In the genomic region with DNA sequence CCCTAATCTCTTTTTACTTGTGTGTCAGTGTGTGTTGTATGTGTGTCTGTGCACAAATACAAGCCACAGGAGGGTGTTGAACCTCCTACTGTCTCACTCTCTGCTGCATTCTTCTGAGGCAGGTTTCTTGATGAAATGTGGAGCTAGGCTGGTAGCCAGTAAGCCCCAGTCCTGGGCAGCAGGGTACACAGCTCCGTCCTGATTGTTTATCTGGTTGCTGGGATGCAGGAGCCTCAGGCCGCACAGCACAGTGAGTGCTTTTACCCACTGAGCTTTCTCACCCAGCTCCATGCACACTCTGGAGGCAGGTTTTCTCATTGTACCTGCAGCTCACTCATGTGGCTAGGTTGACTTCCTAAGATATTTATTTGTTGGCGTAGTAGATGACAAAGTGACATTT, we compare ENCODE assay signal across 25 mouse cellular contexts. TPM values are rescaled to one million over a fixed set of nuclear protein-coding genes. Genes with fewer than 3 reads are reported as not detected.
DNase-seq lines count a peak whose midpoint lies in the region; ATAC-seq and TF ChIP-seq lines count a peak whose summit lies in the region.
"Had no signal": no experiment of that assay in that cellular context is flagged by ENCODE, and none has a peak within 500 bp of the region (broad histone marks: within the 10 kb centered on the region; RNA-seq: fewer than 3 reads in every experiment).

No protein-coding gene starts in this region.

- TF ChIP-seq CTCF in heart, adult 2 months (IDR thresholded peaks at IDR 0.05) = no peak
- no peak for TF ChIP-seq CTCF in hindbrain, postnatal 0 days (IDR thresholded peaks at IDR 0.05; ENCODE audit: low read depth)

- TF ChIP-seq EP300 in heart, adult 2 months (IDR thresholded peaks at IDR 0.05; ENCODE audit: insufficient read depth, low read depth, low read length) = no peak

- H3K9me3 ChIP-seq in hindbrain, embryonic 16.5 days (ENCODE audit: control insufficient read depth, low read length) = no peaks in the 10 kb centered on the region
- no peaks in the 10 kb centered on the region for H3K9me3 ChIP-seq in hindbrain, postnatal 0 days (ENCODE audit: low read length)
- no peaks in the 10 kb centered on the region for H3K9me3 ChIP-seq in liver, embryonic 12.5 days (replicated peaks)
- H3K9me3 ChIP-seq in liver, embryonic 11.5 days (ENCODE audit: control insufficient read depth, low read length) = no peaks in the 10 kb centered on the region
- H3K9me3 ChIP-seq in midbrain, embryonic 16.5 days (replicated peaks; ENCODE audit: control insufficient read depth, low read length, poor library complexity, severe bottlenecking) = no peaks in the 10 kb centered on the region
- H3K9me3 ChIP-seq in midbrain, embryonic 13.5 days = no peaks in the 10 kb centered on the region
- H3K9me3 ChIP-seq: embryonic facial prominence, embryonic 10.5 days; embryonic facial prominence, embryonic 12.5 days; forebrain, embryonic 13.5 days; G1E had no signal

- no peaks in the 10 kb centered on the region for H3K4me1 ChIP-seq in heart, adult 2 months (ENCODE audit: control insufficient read depth, insufficient read depth, low read length)
- no peaks in the 10 kb centered on the region for H3K4me1 ChIP-seq in hindbrain, embryonic 16.5 days (ENCODE audit: control insufficient read depth, insufficient read depth, low read depth, low read length)
- no peaks in the 10 kb centered on the region for H3K4me1 ChIP-seq in hindbrain, postnatal 0 days (ENCODE audit: insufficient read depth, low read length)
- H3K4me1 ChIP-seq in liver, embryonic 12.5 days = 0 out of 2 replicates have a peak, but pooled peaks cover 4% of the 10 kb centered on the region
- H3K4me1 ChIP-seq in liver, embryonic 11.5 days (replicated peaks; ENCODE audit: control insufficient read depth, insufficient read depth, low read length) = no peaks in the 10 kb centered on the region
- H3K4me1 ChIP-seq in midbrain, embryonic 16.5 days (ENCODE audit: control insufficient read depth, insufficient read depth, low read length) = no peaks in the 10 kb centered on the region
- H3K4me1 ChIP-seq in midbrain, embryonic 13.5 days (replicated peaks) = no peaks in the 10 kb centered on the region
- H3K4me1 ChIP-seq: embryonic facial prominence, embryonic 12.5 days; forebrain, embryonic 13.5 days had no signal

- DNase-seq in heart, adult 11 months = peak; percentile 68
- no peak for DNase-seq in heart, adult 2 months
- no peak for DNase-seq in hindbrain, postnatal 0 days (ENCODE audit: low spot score)
- no peak for DNase-seq in liver, embryonic 11.5 days (ENCODE audit: low spot score)
- DNase-seq: adrenal gland, adult 8-10 months; adrenal gland, postnatal 14 days; adrenal gland, postnatal 36 days; B cell, adult 2 months; cerebellum, adult 11-12 months; cerebellum, adult 2 months; cerebellum, adult 9-10 months; cerebellum, postnatal 10 days; cerebellum, postnatal 25 days had no signal

- H3K4me3 ChIP-seq in heart, adult 2 months = no peak overlapping the region
- no peak overlapping the region for H3K4me3 ChIP-seq in hindbrain, embryonic 16.5 days (ENCODE audit: low read length)
- H3K4me3 ChIP-seq in hindbrain, postnatal 0 days (ENCODE audit: low read length) = no peak overlapping the region
- H3K4me3 ChIP-seq in liver, embryonic 12.5 days = no peak overlapping the region
- no peak overlapping the region for H3K4me3 ChIP-seq in liver, embryonic 11.5 days (ENCODE audit: low read depth, low read length)
- H3K4me3 ChIP-seq in midbrain, embryonic 16.5 days (ENCODE audit: low read depth, low read length) = no peak overlapping the region
- no peak overlapping the region for H3K4me3 ChIP-seq in midbrain, embryonic 13.5 days (replicated peaks)
- H3K4me3 ChIP-seq: embryonic facial prominence, embryonic 10.5 days; embryonic facial prominence, embryonic 12.5 days; forebrain, embryonic 13.5 days had no signal

- H3K36me3 ChIP-seq in heart, adult 2 months (ENCODE audit: control insufficient read depth, insufficient read depth, low read length) = no peaks in the 10 kb centered on the region
- peaks cover 10% of the 10 kb centered on the region for H3K36me3 ChIP-seq in hindbrain, embryonic 16.5 days (ENCODE audit: control insufficient read depth, insufficient read depth, low read length)
- peaks cover 14% of the 10 kb centered on the region for H3K36me3 ChIP-seq in hindbrain, postnatal 0 days (ENCODE audit: insufficient read depth, low read length)
- H3K36me3 ChIP-seq in liver, embryonic 12.5 days = peaks cover 98% of the 10 kb centered on the region
- H3K36me3 ChIP-seq in liver, embryonic 11.5 days (ENCODE audit: control insufficient read depth, insufficient read depth, low read length) = peaks cover 38% of the 10 kb centered on the region
- H3K36me3 ChIP-seq in midbrain, embryonic 16.5 days (ENCODE audit: control insufficient read depth, insufficient read depth, low read length) = peaks cover 6% of the 10 kb centered on the region; the same call in 1 of the 2 replicates
- peaks cover 28% of the 10 kb centered on the region for H3K36me3 ChIP-seq in midbrain, embryonic 13.5 days

- 70% methylated on average over 3 of the region's 3 CpGs for WGBS in heart, adult 2 months
- WGBS in hindbrain, embryonic 16.5 days = 56% methylated on average over 3 of the region's 3 CpGs
- WGBS in hindbrain, postnatal 0 days = 52% methylated on average over 3 of the region's 3 CpGs
- WGBS in liver, embryonic 12.5 days (ENCODE audit: insufficient replicate concordance) = 79% methylated on average over 3 of the region's 3 CpGs
- 76% methylated on average over 3 of the region's 3 CpGs for WGBS in liver, embryonic 11.5 days
- 57% methylated on average over 3 of the region's 3 CpGs for WGBS in midbrain, embryonic 16.5 days
- WGBS in midbrain, embryonic 13.5 days = 58% methylated on average over 3 of the region's 3 CpGs

- no peaks in the 10 kb centered on the region for H3K79me2 ChIP-seq in heart, adult 2 months (replicated peaks; ENCODE audit: control insufficient read depth, insufficient read depth, low read length)

- TF ChIP-seq POLR2A in heart, adult 2 months (IDR thresholded peaks at IDR 0.05; ENCODE audit: insufficient read depth, low read depth, low read length) = no peak

- intact Hi-C loops in heart, adult 2 months (cut with DNase I) = no loop called here

- H3K9ac ChIP-seq in heart, adult 2 months (ENCODE audit: low read depth, low read length) = no peak overlapping the region
- no peak overlapping the region for H3K9ac ChIP-seq in hindbrain, embryonic 16.5 days (ENCODE audit: low read depth, low read length)
- no peak overlapping the region for H3K9ac ChIP-seq in hindbrain, postnatal 0 days (replicated peaks; ENCODE audit: low read length)
- H3K9ac ChIP-seq in liver, embryonic 12.5 days = no peak overlapping the region
- no peak overlapping the region for H3K9ac ChIP-seq in liver, embryonic 11.5 days (ENCODE audit: low read depth, low read length)
- no peak overlapping the region for H3K9ac ChIP-seq in midbrain, embryonic 16.5 days (ENCODE audit: low read depth, low read length)
- H3K9ac ChIP-seq in midbrain, embryonic 13.5 days (replicated peaks) = no peak overlapping the region
- H3K9ac ChIP-seq: embryonic facial prominence, embryonic 12.5 days; forebrain, embryonic 13.5 days had no signal

- H3K27ac ChIP-seq in heart, adult 2 months = no peak overlapping the region
- H3K27ac ChIP-seq in hindbrain, embryonic 16.5 days (ENCODE audit: low read depth, low read length) = no peak overlapping the region
- H3K27ac ChIP-seq in hindbrain, postnatal 0 days = no peak overlapping the region
- 0 out of 2 replicates have a peak overlapping the region, but pooled peaks have one; percentile 20 for H3K27ac ChIP-seq in liver, embryonic 12.5 days
- no peak overlapping the region for H3K27ac ChIP-seq in liver, embryonic 11.5 days (ENCODE audit: low read depth, low read length)
- no peak overlapping the region for H3K27ac ChIP-seq in midbrain, embryonic 16.5 days (ENCODE audit: low read length)
- no peak overlapping the region for H3K27ac ChIP-seq in midbrain, embryonic 13.5 days
- H3K27ac ChIP-seq: embryonic facial prominence, embryonic 10.5 days; embryonic facial prominence, embryonic 12.5 days; forebrain, embryonic 13.5 days had no signal

- H3K4me2 ChIP-seq in hindbrain, embryonic 16.5 days (ENCODE audit: low read length) = no peak overlapping the region
- H3K4me2 ChIP-seq in hindbrain, postnatal 0 days (ENCODE audit: low read depth, low read length) = no peak overlapping the region
- H3K4me2 ChIP-seq in liver, embryonic 12.5 days = no peak overlapping the region
- H3K4me2 ChIP-seq in liver, embryonic 11.5 days = no peak overlapping the region
- no peak overlapping the region for H3K4me2 ChIP-seq in midbrain, embryonic 16.5 days (ENCODE audit: low read length)
- H3K4me2 ChIP-seq in midbrain, embryonic 13.5 days (replicated peaks) = no peak overlapping the region
- H3K4me2 ChIP-seq: embryonic facial prominence, embryonic 12.5 days; forebrain, embryonic 13.5 days had no signal

- ATAC-seq in hindbrain, embryonic 16.5 days = peak; percentile 55
- ATAC-seq in hindbrain, postnatal 0 days = no peak
- ATAC-seq in liver, embryonic 12.5 days = no peak
- ATAC-seq in liver, embryonic 11.5 days (replicated peaks; ENCODE audit: low FRiP score) = no peak
- ATAC-seq in midbrain, embryonic 16.5 days = 0 out of 2 replicates have a peak, but pooled peaks have one; percentile 39
- no peak for ATAC-seq in midbrain, embryonic 13.5 days
- ATAC-seq: activated CD4-positive, CD25-positive, alpha-beta regulatory T cell, adult 4 months; CD4-positive, CD25-positive, alpha-beta regulatory T cell, adult 4 months; forebrain, embryonic 13.5 days; Patski had no signal

- no peaks in the 10 kb centered on the region for H3K27me3 ChIP-seq in heart, adult 2 months (ENCODE audit: control insufficient read depth, insufficient read depth, low read length)
- no peaks in the 10 kb centered on the region for H3K27me3 ChIP-seq in hindbrain, embryonic 16.5 days (replicated peaks; ENCODE audit: control insufficient read depth, insufficient read depth, low read length)
- H3K27me3 ChIP-seq in hindbrain, postnatal 0 days (ENCODE audit: insufficient read depth, low read length) = no peaks in the 10 kb centered on the region
- H3K27me3 ChIP-seq in liver, embryonic 12.5 days (replicated peaks) = no peaks in the 10 kb centered on the region
- no peaks in the 10 kb centered on the region for H3K27me3 ChIP-seq in liver, embryonic 11.5 days (replicated peaks; ENCODE audit: control insufficient read depth, insufficient read depth, low read length)
- no peaks in the 10 kb centered on the region for H3K27me3 ChIP-seq in midbrain, embryonic 16.5 days (ENCODE audit: control insufficient read depth, insufficient read depth, low read depth, low read length)
- no peaks in the 10 kb centered on the region for H3K27me3 ChIP-seq in midbrain, embryonic 13.5 days
- H3K27me3 ChIP-seq: CH12.LX; embryonic facial prominence, embryonic 12.5 days; forebrain, embryonic 13.5 days; Patski had no signal

RNA-seq across cellular contexts. Expression of a gene that starts 50.5 kb away (rescaled TPM):
- total RNA-seq in heart, adult 2 months (2021) = 1 to 10 TPM; 2.4 to 3.2 TPM
- polyA plus RNA-seq in heart, adult 2 months (2012; rRNA removed) = 2.8 and 4.9 TPM in 2 replicates
- 16.5 and 16.8 TPM in 2 replicates for polyA plus RNA-seq in hindbrain, embryonic 16.5 days (2015; fragmentation: Nextera tagmentation; extraction: Ambion mirVana)
- total RNA-seq in hindbrain, postnatal 0 days (2014; rRNA removed) = 44.7 and 45.3 TPM in 2 replicates
- polyA plus RNA-seq in hindbrain, postnatal 0 days (2015; fragmentation: Nextera tagmentation; extraction: Ambion mirVana) = 9.8 and 11.6 TPM in 2 replicates
- polyA plus RNA-seq in liver, embryonic 12.5 days (2016; fragmentation: Nextera tagmentation; extraction: Ambion mirVana) = 1.3 and 1.8 TPM in 2 replicates
- polyA plus RNA-seq in liver, embryonic 11.5 days (2014; fragmentation: Nextera tagmentation; extraction: Ambion mirVana) = 1.9 and 2.3 TPM in 2 replicates
- 17.6 and 21.4 TPM in 2 replicates for polyA plus RNA-seq in midbrain, embryonic 16.5 days (2015; fragmentation: Nextera tagmentation; extraction: Ambion mirVana)
- polyA plus RNA-seq in midbrain, embryonic 13.5 days (2015; fragmentation: Nextera tagmentation; extraction: Ambion mirVana) = 23.4 and 25.9 TPM in 2 replicates

Comparison
In these comparisons a context has a peak if more than half of its experiments do, and no peak if none do; other contexts are left out.
1. ATAC-seq: peak in hindbrain, embryonic 16.5 days (single experiment) and midbrain, embryonic 16.5 days (single experiment); none in hindbrain, postnatal 0 days (single experiment), liver, embryonic 12.5 days (single experiment), liver, embryonic 11.5 days (single experiment) and midbrain, embryonic 13.5 days (single experiment).